Mouse (Mus musculus) lung, embryonic 14.5 days (tissue): ENCODE data around the gene Cnpy1. TPM values are rescaled to one million over a fixed set of nuclear protein-coding genes. Genes with fewer than 3 reads are reported as not detected.

ENCODE experiments used
- ATAC-seq: fragments of 200-750 bp; cut with Nextera tagmentation; 2 replicates; pipeline ENCODE4 v1.8.0; 2017; ENCODE audit warnings: mild to moderate bottlenecking, moderate TSS enrichment, moderate library complexity; ENCODE audit not compliant: insufficient read depth
- DNase-seq: peaks from one replicate; pipeline ENCODE4 v3.0.0-alpha.2; 2015
- H3K27ac ChIP-seq: fragments of 300-500 bp; sonication (generic); 2 replicates; pipeline ENCODE4 v1.5.1; 2014; ENCODE audit warnings: low read depth, mild to moderate bottlenecking, moderate library complexity
- H3K27me3 ChIP-seq: fragments of 300-500 bp; sonication (generic); 2 replicates; pipeline ENCODE4 v1.6.1; 2014; ENCODE audit warnings: low read length, control low read depth; ENCODE audit not compliant: insufficient read depth
- H3K36me3 ChIP-seq: fragments of 300-500 bp; sonication (generic); 2 replicates; pipeline ENCODE4 v1.6.1; 2014; ENCODE audit warnings: control low read depth; ENCODE audit not compliant: insufficient read depth
- H3K4me1 ChIP-seq: fragments of 300-500 bp; sonication (generic); 2 replicates; pipeline ENCODE4 v1.6.1; 2014; ENCODE audit warnings: antibody characterized with exemption, control low read depth; ENCODE audit not compliant: insufficient read depth
- H3K4me2 ChIP-seq: fragments of 300-500 bp; sonication (generic); 2 replicates; pipeline ENCODE4 v1.6.1; 2014; ENCODE audit warnings: mild to moderate bottlenecking
- H3K4me3 ChIP-seq: fragments of 300-500 bp; sonication (generic); 2 replicates; pipeline ENCODE4 v1.5.1; 2014; ENCODE audit warnings: low read depth, low read length
- H3K9ac ChIP-seq: fragments of 300-500 bp; sonication (generic); 2 replicates; pipeline ENCODE4 v1.6.1; 2014
- H3K9me3 ChIP-seq: fragments of 300-500 bp; sonication (generic); 2 replicates; pipeline ENCODE4 v1.6.1; 2016; ENCODE audit warnings: low read depth, low read length, control low read depth
- CTCF ChIP-seq: IDR thresholded peaks from 2 replicates; pipeline ENCODE4 v1.5.1; 2016; ENCODE audit warnings: antibody characterized with exemption, low read depth
- WGBS: fragments of 180-500 bp; shearing (Covaris S2); extraction: QIAGEN DNeasy Blood & Tissue Kit; methylation state at CpG from one replicate; pipeline ENCODE4 v1.1.7; 2014; 5-methylcytosine and 5-hydroxymethylcytosine counted together
- polyA plus RNA-seq: library from polyadenylated mRNA; unstranded; fragments of >200 nt; fragmentation: Nextera tagmentation; extraction: Ambion mirVana; gene quantifications from 2 replicates; pipeline ENCODE4 v1.2.1, GENCODE M21; 2014

Cnpy1 gene
- polyA plus RNA-seq, 1 experiment from 2014 or later = 0.49 TPM

DNA sequence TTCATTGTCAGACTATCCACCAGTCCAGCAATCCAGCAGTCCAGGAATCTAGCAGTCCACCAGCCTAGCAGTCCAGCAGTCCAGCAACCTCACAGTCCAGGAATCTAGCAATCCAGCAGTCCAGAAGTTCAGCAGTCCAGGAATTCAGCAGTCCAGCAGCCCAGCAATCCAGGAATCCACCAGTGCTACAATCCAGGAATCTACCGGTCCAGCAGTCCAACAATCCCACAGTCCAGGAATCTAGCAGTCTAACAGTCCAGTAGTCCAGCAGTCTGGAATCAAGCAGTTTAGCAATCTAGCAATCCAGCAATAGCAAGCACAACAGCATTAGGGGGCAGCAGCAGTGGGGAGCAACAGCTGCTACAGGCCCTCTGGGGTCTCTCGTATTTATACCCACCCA lies 27.2 kb upstream of the Cnpy1 start:
- WGBS = 65% methylated on average over 2 of the region's 2 CpGs
- ATAC-seq = no peak
- no peak overlapping the region for H3K27ac ChIP-seq

GRCm38 (mm10) chr5:28269469-28269991 lies 23.9 kb upstream of the Cnpy1 start:
- H3K4me3 ChIP-seq = no peak overlapping the region
- H3K9me3 ChIP-seq = no peaks in the 10 kb centered on the region
- H3K36me3 ChIP-seq = no peaks in the 10 kb centered on the region
- DNase-seq = peak; percentile 54
- WGBS = 29% methylated on average over 6 of the region's 6 CpGs
- H3K9ac ChIP-seq = no peak overlapping the region
- no peaks in the 10 kb centered on the region for H3K27me3 ChIP-seq
- no peaks in the 10 kb centered on the region for H3K4me1 ChIP-seq
- H3K4me2 ChIP-seq = no peak overlapping the region
- TF ChIP-seq CTCF = no peak
- ATAC-seq = peak; percentile 75; the same call in 1 of the 2 replicates
- H3K27ac ChIP-seq = no peak overlapping the region

More for the DNA sequence above, 27.2 kb upstream of the Cnpy1 start:
- no peaks in the 10 kb centered on the region for H3K36me3 ChIP-seq
- TF ChIP-seq CTCF = no peak
- H3K4me1 ChIP-seq = no peaks in the 10 kb centered on the region
- H3K9ac ChIP-seq = no peak overlapping the region
- no peak overlapping the region for H3K4me3 ChIP-seq
- no peaks in the 10 kb centered on the region for H3K9me3 ChIP-seq
- no peak for DNase-seq
- H3K4me2 ChIP-seq = no peak overlapping the region
- H3K27me3 ChIP-seq = no peaks in the 10 kb centered on the region

- DNase-seq (peak; percentile 6), ATAC-seq (no peak)
- Histone ChIP-seq H3K9me3 (no peaks in the 10 kb centered on the region), H3K4me1 (no peaks in the 10 kb centered on the region), H3K4me3 (no peak overlapping the region), H3K4me2 (no peak overlapping the region), H3K27me3 (no peaks in the 10 kb centered on the region), H3K9ac (no peak overlapping the region), H3K36me3 (no peaks in the 10 kb centered on the region), H3K27ac (no peak overlapping the region)
- TF ChIP-seq CTCF = no peak
- 21% methylated on average over 2 of the region's 2 CpGs for WGBS
Observed at GRCm38 (mm10) chr5:28267576-28267975, 22.0 kb upstream of the Cnpy1 start.

DNA sequence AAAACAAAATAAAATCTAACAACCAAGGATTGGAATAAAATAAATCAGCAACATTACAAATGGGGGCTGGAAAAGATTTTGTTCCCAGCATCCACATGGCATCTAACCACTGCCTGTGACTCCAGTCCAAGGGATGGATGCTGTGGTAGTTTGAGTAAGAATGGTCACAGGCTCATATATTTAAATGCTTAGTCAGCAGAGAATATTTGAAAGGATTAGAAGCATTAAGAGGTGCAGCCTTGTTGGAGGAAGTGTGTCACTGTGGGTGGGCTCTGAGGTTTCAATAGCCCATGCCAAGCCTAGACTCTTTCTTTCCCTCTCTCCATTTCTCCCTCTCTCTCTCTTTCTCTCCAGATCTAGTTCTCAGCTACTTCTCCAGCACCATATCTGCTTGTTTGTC lies 20.0 kb upstream of the Cnpy1 start:
- no peaks in the 10 kb centered on the region for H3K9me3 ChIP-seq
- no peak overlapping the region for H3K9ac ChIP-seq
- no peak overlapping the region for H3K4me2 ChIP-seq
- no peak overlapping the region for H3K27ac ChIP-seq
- H3K27me3 ChIP-seq = no peaks in the 10 kb centered on the region
- DNase-seq (no peak), ATAC-seq (no peak)
- TF ChIP-seq CTCF = no peak
- H3K4me1 ChIP-seq = no peaks in the 10 kb centered on the region
- no peak overlapping the region for H3K4me3 ChIP-seq
- no peaks in the 10 kb centered on the region for H3K36me3 ChIP-seq

DNA sequence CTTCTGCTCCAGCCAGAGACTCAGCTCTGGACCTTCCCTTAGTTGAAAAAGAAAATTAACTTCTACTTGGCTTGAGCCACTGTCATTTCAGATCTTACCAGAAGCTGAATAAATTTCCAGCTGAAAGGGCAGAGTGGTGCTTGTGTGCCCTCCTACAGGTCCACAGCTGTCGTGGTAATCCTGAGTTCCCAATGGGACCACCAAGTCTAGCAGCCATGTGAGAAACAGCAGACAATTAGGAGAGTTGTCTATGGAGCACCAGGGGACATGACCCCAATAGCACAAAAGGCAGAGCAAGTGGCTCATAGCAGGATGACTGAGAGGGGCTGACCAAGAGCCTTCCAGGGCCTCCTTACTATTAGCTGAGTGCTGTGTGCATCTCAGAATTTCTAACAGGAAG lies 18.2 kb upstream of the Cnpy1 start:
- no peak overlapping the region for H3K4me3 ChIP-seq
- no peaks in the 10 kb centered on the region for H3K9me3 ChIP-seq
- no peaks in the 10 kb centered on the region for H3K36me3 ChIP-seq
- no peak for TF ChIP-seq CTCF
- ATAC-seq (no peak), DNase-seq (no peak)
- H3K27me3 ChIP-seq = no peaks in the 10 kb centered on the region
- no peaks in the 10 kb centered on the region for H3K4me1 ChIP-seq
- H3K4me2 ChIP-seq = no peak overlapping the region
- H3K27ac ChIP-seq = no peak overlapping the region
- no peak overlapping the region for H3K9ac ChIP-seq
- 43% methylated on average over 1 of the region's 1 CpGs for whole genome bisulfite sequencing

DNA sequence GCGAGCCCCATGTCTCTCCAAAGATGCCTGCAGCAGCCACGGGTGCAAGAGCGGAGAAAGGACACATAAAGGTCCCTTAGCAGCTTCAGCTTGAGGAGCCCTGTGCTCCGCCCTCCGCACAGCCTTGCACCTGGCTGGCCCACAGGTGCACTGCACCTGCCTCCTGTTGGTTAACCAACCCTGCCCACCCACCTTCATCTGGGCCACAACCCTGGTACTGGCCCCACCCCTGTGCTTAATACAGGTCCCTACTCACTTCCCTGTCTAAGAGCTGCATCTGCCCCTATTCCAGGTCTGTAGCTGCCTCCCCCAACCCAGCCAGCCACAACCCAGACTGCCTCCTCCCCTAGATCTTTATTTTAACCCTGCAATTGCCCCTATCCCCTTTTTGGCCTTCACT lies 16.5 kb upstream of the Cnpy1 start:
- 85% methylated on average over 5 of the region's 5 CpGs for WGBS
- no peak overlapping the region for H3K4me3 ChIP-seq
- no peak for ATAC-seq
- no peak overlapping the region for H3K4me2 ChIP-seq
- H3K27ac ChIP-seq = no peak overlapping the region
- H3K9ac ChIP-seq = no peak overlapping the region
- H3K36me3 ChIP-seq = no peaks in the 10 kb centered on the region
- no peaks in the 10 kb centered on the region for H3K4me1 ChIP-seq
- DNase-seq = no peak
- TF ChIP-seq CTCF = no peak
- no peaks in the 10 kb centered on the region for H3K9me3 ChIP-seq
- H3K27me3 ChIP-seq = no peaks in the 10 kb centered on the region

DNA sequence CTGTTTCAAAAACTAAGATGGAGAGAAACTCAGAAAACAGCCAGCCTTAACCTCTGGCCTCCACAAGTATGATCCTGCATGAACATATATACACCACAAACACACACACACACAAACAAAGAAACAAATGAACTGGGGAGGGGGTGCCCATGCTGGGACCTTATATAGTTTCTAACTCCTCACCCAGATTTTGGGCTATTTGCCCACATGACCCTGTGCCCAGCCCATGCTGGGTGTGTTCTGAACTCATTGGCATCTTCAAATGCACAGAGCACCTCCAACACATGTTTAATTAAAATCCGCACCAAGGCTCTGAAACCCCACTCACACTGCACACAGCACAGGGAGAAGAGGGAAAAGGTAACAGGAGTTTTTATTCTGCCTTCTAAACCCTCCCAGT lies 14.3 kb upstream of the Cnpy1 start:
- WGBS = 92% methylated on average over 1 of the region's 1 CpGs

GRCm38 (mm10) chr5:28259385-28259784 lies 13.8 kb upstream of the Cnpy1 start:
- DNase-seq = no peak
- Histone ChIP-seq H3K9ac (no peak overlapping the region), H3K4me3 (no peak overlapping the region), H3K9me3 (no peaks in the 10 kb centered on the region), H3K27me3 (no peaks in the 10 kb centered on the region), H3K4me1 (no peaks in the 10 kb centered on the region), H3K27ac (no peak overlapping the region), H3K36me3 (no peaks in the 10 kb centered on the region), H3K4me2 (no peak overlapping the region)
- no peak for TF ChIP-seq CTCF
- WGBS = 38% methylated on average over 1 of the region's 1 CpGs
- no peak for ATAC-seq

More for the DNA sequence above, 14.3 kb upstream of the Cnpy1 start:
- Histone ChIP-seq H3K4me3 (no peak overlapping the region), H3K27ac (no peak overlapping the region), H3K27me3 (no peaks in the 10 kb centered on the region), H3K4me2 (no peak overlapping the region), H3K9ac (no peak overlapping the region), H3K9me3 (no peaks in the 10 kb centered on the region), H3K4me1 (no peaks in the 10 kb centered on the region), H3K36me3 (no peaks in the 10 kb centered on the region)
- no peak for TF ChIP-seq CTCF
- ATAC-seq (no peak), DNase-seq (no peak)
